Mouse (Mus musculus) limb, embryonic 12.5 days (tissue): ENCODE data around the gene Usp24. TPM values are rescaled to one million over a fixed set of nuclear protein-coding genes. Genes with fewer than 3 reads are reported as not detected.
A peak's percentile ranks its signal among the peaks of the same experiment; 100 is the strongest.

Source experiments
- ATAC-seq: fragments of 200-750 bp; cut with Nextera tagmentation; 2 replicates; pipeline ENCODE4 v1.8.0; 2017; ENCODE audit warnings: low read depth, moderate TSS enrichment; ENCODE audit not compliant: insufficient number of reproducible peaks, insufficient read depth, low FRiP score, low TSS enrichment
- H3K27ac ChIP-seq: fragments of 300-500 bp; sonication (generic); 2 replicates; pipeline ENCODE4 v1.5.1; 2016; ENCODE audit warnings: mild to moderate bottlenecking, moderate library complexity
- H3K27me3 ChIP-seq: fragments of 300-500 bp; sonication (generic); 2 replicates; pipeline ENCODE4 v1.6.1; 2016; ENCODE audit warnings: mild to moderate bottlenecking, moderate library complexity
- H3K36me3 ChIP-seq: fragments of 300-500 bp; sonication (generic); 2 replicates; pipeline ENCODE4 v1.6.1; 2016; ENCODE audit warnings: mild to moderate bottlenecking, moderate library complexity
- H3K4me1 ChIP-seq: fragments of 300-500 bp; sonication (generic); replicated peaks from 2 replicates; pipeline ENCODE4 v1.6.1; 2016
- H3K4me2 ChIP-seq: fragments of 300-500 bp; sonication (generic); 2 replicates; pipeline ENCODE4 v1.6.1; 2016; ENCODE audit warnings: mild to moderate bottlenecking, moderate library complexity
- H3K4me3 ChIP-seq: fragments of 300-500 bp; sonication (generic); replicated peaks from 2 replicates; pipeline ENCODE4 v1.5.1; 2016; ENCODE audit warnings: mild to moderate bottlenecking
- H3K9ac ChIP-seq: fragments of 300-500 bp; sonication (generic); replicated peaks from 2 replicates; pipeline ENCODE4 v1.6.1; 2016; ENCODE audit warnings: mild to moderate bottlenecking, moderate library complexity
- H3K9me3 ChIP-seq: fragments of 300-500 bp; sonication (generic); 2 replicates; pipeline ENCODE4 v1.6.1; 2016; ENCODE audit warnings: mild to moderate bottlenecking, moderate library complexity
- WGBS: fragments of 180-500 bp; shearing (Covaris S2); methylation state at CpG from one replicate; pipeline ENCODE4 v1.1.7; 2016; 5-methylcytosine and 5-hydroxymethylcytosine counted together
- polyA plus RNA-seq: library from polyadenylated mRNA; unstranded; fragments of >200 nt; fragmentation: Nextera tagmentation; extraction: Ambion mirVana; gene quantifications from 2 replicates; pipeline ENCODE4 v1.2.1, GENCODE M21; 2016

Gene Usp24
- polyA plus RNA-seq, 1 experiment from 2014 or later, result 12.4 TPM

DNA sequence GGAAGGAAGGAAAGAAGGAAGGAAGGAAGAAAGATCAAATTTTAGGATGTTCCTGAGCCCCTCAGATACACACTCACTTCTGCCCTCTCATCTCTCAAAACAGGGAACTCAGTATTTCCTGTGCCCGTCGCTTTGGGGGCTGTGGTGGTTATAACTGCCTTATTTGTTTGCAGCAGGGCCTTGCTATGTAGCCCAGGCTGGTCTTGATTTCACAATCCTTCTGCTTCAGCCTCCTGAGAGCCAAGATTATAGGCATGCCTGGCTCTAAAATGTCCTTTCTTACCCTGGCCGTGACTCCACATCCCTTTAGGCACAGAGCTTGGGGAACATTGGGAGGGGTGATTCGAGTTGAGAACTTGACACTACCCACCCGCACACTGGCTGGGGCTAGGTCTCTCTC lies 146.5 kb downstream of the Usp24 start:
- no peak overlapping the region for H3K27ac ChIP-seq
- no peaks in the 10 kb centered on the region for H3K9me3 ChIP-seq
- no peak overlapping the region for H3K9ac ChIP-seq
- H3K27me3 ChIP-seq, result peaks cover 47% of the 10 kb centered on the region
- WGBS, result 78% methylated on average over 5 of the region's 5 CpGs
- no peaks in the 10 kb centered on the region for H3K36me3 ChIP-seq
- H3K4me3 ChIP-seq, result no peak overlapping the region
- ATAC-seq, result no peak
- peaks cover 15% of the 10 kb centered on the region for H3K4me1 ChIP-seq
- H3K4me2 ChIP-seq, result no peak overlapping the region

DNA sequence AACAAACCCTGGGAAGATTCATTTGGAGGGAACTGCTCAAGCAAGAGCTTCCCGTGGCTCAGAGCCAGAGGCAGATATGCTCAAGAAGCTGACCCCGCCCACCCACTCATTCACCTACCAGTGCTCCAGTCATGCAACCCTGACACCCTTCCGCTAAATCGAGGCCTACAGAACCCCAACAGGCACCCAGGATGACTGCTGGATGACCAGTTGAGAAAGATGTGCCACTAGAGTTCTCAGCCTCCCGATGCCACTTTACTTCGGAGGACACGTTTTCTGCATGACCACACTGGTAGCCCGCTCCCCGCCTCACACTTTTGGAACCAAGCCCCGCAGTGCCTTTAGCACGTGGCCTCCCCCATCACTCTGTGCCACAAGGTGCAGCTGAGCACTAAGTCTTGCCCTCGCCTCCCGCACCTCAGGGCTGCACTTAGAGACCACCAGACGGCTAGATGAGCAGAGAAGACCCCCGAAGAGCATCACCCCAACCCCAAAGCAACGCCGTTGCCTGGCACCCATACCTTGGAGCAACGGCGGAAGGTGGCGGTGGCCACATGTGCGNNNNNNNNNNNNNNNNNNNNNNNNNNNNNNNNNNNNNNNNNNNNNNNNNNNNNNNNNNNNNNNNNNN lies 147.3 kb downstream of the Usp24 start:
- H3K4me1 ChIP-seq, result peaks cover 15% of the 10 kb centered on the region
- H3K27ac ChIP-seq, result no peak overlapping the region
- WGBS, result 27% methylated on average over 21 of the region's 21 CpGs

GRCm38 (mm10) chr4:106467420-106468110 lies 151.6 kb downstream of the Usp24 start:
- no peak overlapping the region for H3K4me2 ChIP-seq
- peaks cover 30% of the 10 kb centered on the region for H3K27me3 ChIP-seq
- 83% methylated on average over 13 of the region's 13 CpGs for WGBS
- H3K9me3 ChIP-seq, result no peaks in the 10 kb centered on the region
- H3K4me1 ChIP-seq, result peaks cover 15% of the 10 kb centered on the region
- H3K4me3 ChIP-seq, result no peak overlapping the region
- H3K27ac ChIP-seq, result no peak overlapping the region
- no peaks in the 10 kb centered on the region for H3K36me3 ChIP-seq
- H3K9ac ChIP-seq, result no peak overlapping the region
- no peak for ATAC-seq

More for the DNA sequence above, 147.3 kb downstream of the Usp24 start:
- ATAC-seq, result no peak
- Histone ChIP-seq H3K4me2 (peak overlapping the region; percentile 84), H3K27me3 (peaks cover 47% of the 10 kb centered on the region), H3K36me3 (no peaks in the 10 kb centered on the region), H3K9ac (peak overlapping the region; percentile 55), H3K9me3 (no peaks in the 10 kb centered on the region), H3K4me3 (peak overlapping the region; percentile 45)

- Histone ChIP-seq H3K9ac (no peak overlapping the region), H3K4me3 (no peak overlapping the region), H3K9me3 (no peaks in the 10 kb centered on the region), H3K27me3 (peaks cover 7% of the 10 kb centered on the region; the same call in 1 of the 2 replicates), H3K36me3 (no peaks in the 10 kb centered on the region), H3K27ac (no peak overlapping the region), H3K4me1 (0 out of 2 replicates have a peak, but pooled peaks cover 5% of the 10 kb centered on the region), H3K4me2 (no peak overlapping the region)
- WGBS, result 78% methylated on average over 5 of the region's 5 CpGs
- no peak for ATAC-seq
These were observed 154.9 kb downstream of the Usp24 start for GRCm38 (mm10) chr4:106470921-106471320.

GRCm38 (mm10) chr4:106472335-106472734 lies 156.3 kb downstream of the Usp24 start:
- Histone ChIP-seq H3K27me3 (peaks cover 7% of the 10 kb centered on the region; the same call in 1 of the 2 replicates), H3K9me3 (no peaks in the 10 kb centered on the region), H3K27ac (no peak overlapping the region), H3K4me2 (no peak overlapping the region), H3K4me1 (0 out of 2 replicates have a peak, but pooled peaks cover 5% of the 10 kb centered on the region), H3K9ac (no peak overlapping the region), H3K36me3 (no peaks in the 10 kb centered on the region), H3K4me3 (no peak overlapping the region)
- WGBS, result 16% methylated on average over 3 of the region's 3 CpGs
- ATAC-seq, result no peak

DNA sequence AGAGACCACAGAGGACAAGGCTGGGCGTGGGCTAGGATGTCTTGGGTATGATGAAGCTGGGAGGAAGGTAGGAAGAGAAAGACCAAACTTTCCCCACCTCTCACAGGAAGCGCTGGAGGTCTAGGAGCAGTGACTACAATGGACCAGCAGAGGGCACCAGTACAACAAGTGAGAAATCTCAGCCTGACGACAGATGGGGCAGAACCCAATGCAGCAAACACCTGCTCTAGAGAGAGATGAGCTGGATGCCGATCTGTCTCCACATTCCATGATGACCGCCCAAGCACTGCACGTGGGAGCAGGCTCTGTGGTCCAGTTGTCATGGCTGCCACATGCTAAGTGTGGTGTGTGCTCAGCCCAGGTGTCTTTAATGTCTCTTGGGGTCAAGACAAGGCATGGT lies 158.2 kb downstream of the Usp24 start:
- ATAC-seq, result no peak
- WGBS, result 3% methylated on average over 6 of the region's 6 CpGs

GRCm38 (mm10) chr4:106480545-106480944 lies 164.5 kb downstream of the Usp24 start:
- no peak overlapping the region for H3K27ac ChIP-seq
- WGBS, result 70% methylated on average over 3 of the region's 3 CpGs
- ATAC-seq, result no peak
- no peaks in the 10 kb centered on the region for H3K36me3 ChIP-seq
- H3K4me2 ChIP-seq, result no peak overlapping the region
- H3K9me3 ChIP-seq, result no peaks in the 10 kb centered on the region
- no peak overlapping the region for H3K4me3 ChIP-seq
- peaks cover 50% of the 10 kb centered on the region for H3K27me3 ChIP-seq
- H3K9ac ChIP-seq, result no peak overlapping the region
- H3K4me1 ChIP-seq, result 0 out of 2 replicates have a peak, but pooled peaks cover 5% of the 10 kb centered on the region

More for the DNA sequence above, 158.2 kb downstream of the Usp24 start:
- no peak overlapping the region for H3K9ac ChIP-seq
- peaks cover 7% of the 10 kb centered on the region; the same call in 1 of the 2 replicates for H3K27me3 ChIP-seq
- H3K36me3 ChIP-seq, result no peaks in the 10 kb centered on the region
- 0 out of 2 replicates have a peak, but pooled peaks cover 5% of the 10 kb centered on the region for H3K4me1 ChIP-seq
- H3K4me3 ChIP-seq, result no peak overlapping the region
- no peak overlapping the region for H3K27ac ChIP-seq
- H3K4me2 ChIP-seq, result no peak overlapping the region
- H3K9me3 ChIP-seq, result no peaks in the 10 kb centered on the region

- Histone ChIP-seq H3K4me3 (no peak overlapping the region), H3K4me2 (no peak overlapping the region), H3K27me3 (peaks cover 50% of the 10 kb centered on the region), H3K36me3 (no peaks in the 10 kb centered on the region), H3K4me1 (0 out of 2 replicates have a peak, but pooled peaks cover 5% of the 10 kb centered on the region), H3K9ac (no peak overlapping the region), H3K9me3 (no peaks in the 10 kb centered on the region), H3K27ac (no peak overlapping the region)
- no peak for ATAC-seq
- WGBS, result 39% methylated on average over 7 of the region's 7 CpGs
These were observed 167.3 kb downstream of the Usp24 start for GRCm38 (mm10) chr4:106483215-106483727.

DNA sequence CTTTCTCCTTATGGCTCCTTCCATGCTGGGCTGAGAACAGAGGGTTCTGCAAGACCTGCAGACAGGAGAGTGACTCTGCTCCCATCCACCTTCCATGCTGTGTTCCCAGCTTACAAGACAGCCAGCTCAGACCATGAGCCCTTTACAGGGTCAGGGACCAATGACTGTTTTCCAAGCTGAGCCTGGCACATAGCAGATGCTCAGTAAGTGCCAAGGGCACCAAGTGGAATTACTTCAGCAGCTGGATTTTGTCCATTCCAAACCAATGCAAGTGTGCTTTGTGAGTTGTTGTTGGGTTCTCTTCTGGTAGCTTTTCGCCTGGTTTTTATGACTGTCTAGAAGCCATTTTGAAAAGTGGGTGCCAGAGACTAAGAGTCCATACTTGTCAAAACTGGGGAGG lies 167.8 kb downstream of the Usp24 start:
- Histone ChIP-seq H3K4me2 (no peak overlapping the region), H3K27ac (no peak overlapping the region), H3K27me3 (peaks cover 50% of the 10 kb centered on the region), H3K4me1 (0 out of 2 replicates have a peak, but pooled peaks cover 5% of the 10 kb centered on the region), H3K4me3 (no peak overlapping the region), H3K36me3 (no peaks in the 10 kb centered on the region), H3K9ac (no peak overlapping the region), H3K9me3 (no peaks in the 10 kb centered on the region)
- WGBS, result 77% methylated on average over 1 of the region's 1 CpGs
- ATAC-seq, result no peak

DNA sequence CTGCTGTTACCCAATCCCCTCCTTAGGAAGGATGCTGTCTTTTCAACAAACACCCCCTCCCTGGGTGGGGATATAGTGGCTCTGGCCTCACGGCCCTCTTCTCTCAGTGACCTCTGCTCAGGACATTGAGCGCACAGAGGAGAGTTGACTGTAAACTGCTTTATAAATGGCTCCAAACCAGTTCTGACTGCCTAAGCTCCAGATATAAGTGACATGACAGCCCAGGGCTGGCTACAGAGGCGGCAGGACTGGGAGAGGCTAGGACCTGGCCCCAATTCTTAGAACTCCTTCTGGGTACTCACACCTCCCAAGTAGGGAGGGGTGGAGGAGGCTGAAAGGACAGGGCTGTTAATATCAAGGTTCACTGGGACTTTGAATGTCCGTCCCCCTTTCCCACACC lies 174.6 kb downstream of the Usp24 start:
- no peak overlapping the region for H3K4me2 ChIP-seq
- no peaks in the 10 kb centered on the region for H3K4me1 ChIP-seq
- H3K27ac ChIP-seq, result no peak overlapping the region
- WGBS, result 48% methylated on average over 4 of the region's 4 CpGs
- H3K36me3 ChIP-seq, result no peaks in the 10 kb centered on the region
- no peak overlapping the region for H3K4me3 ChIP-seq
- 0 out of 2 replicates have a peak, but pooled peaks cover 7% of the 10 kb centered on the region for H3K27me3 ChIP-seq
- H3K9me3 ChIP-seq, result no peaks in the 10 kb centered on the region
- no peak overlapping the region for H3K9ac ChIP-seq
- ATAC-seq, result peak; percentile 30; the same call in 1 of the 2 replicates
